Mouse (Mus musculus): ENCODE data around the gene Acsm2. TPM values are rescaled to one million over a fixed set of nuclear protein-coding genes. Genes with fewer than 3 reads are reported as not detected.

Acsm2 gene
- polyA plus RNA-seq (2017; shearing (Covaris generic)) = under 1 TPM in 1 of 2 experiments, not detected in 1; 0.04 TPM

GRCm38 (mm10) chr7:119554040-119554439 is at the start of gene Acsm2:
Acsm2 (plus strand) TSS chr7:119554340.
- ATAC-seq = no peak

GRCm38 (mm10) chr7:119511143-119511542 is 43.0 kb upstream of the Acsm2 start:
- ATAC-seq = no peak

- ATAC-seq = no peak
Observed at GRCm38 (mm10) chr7:119513056-119513455, 41.1 kb upstream of the Acsm2 start.

- ATAC-seq = no peak
Observed at GRCm38 (mm10) chr7:119515492-119516271, 38.5 kb upstream of the Acsm2 start.

GRCm38 (mm10) chr7:119516272-119516558 is 37.9 kb upstream of the Acsm2 start:
- no peak for ATAC-seq

GRCm38 (mm10) chr7:119519163-119519562 is 35.0 kb upstream of the Acsm2 start, which contains the start of gene Acsm5:
Acsm5 (plus strand) TSS chr7:119519463.
- no peak for ATAC-seq

- ATAC-seq = no peak
Observed at GRCm38 (mm10) chr7:119519654-119520053, 34.5 kb upstream of the Acsm2 start.

- ATAC-seq = no peak
Observed at GRCm38 (mm10) chr7:119521816-119522215, 32.3 kb upstream of the Acsm2 start.

- no peak for ATAC-seq
Observed at GRCm38 (mm10) chr7:119522385-119522784, 31.8 kb upstream of the Acsm2 start.

GRCm38 (mm10) chr7:119523389-119523788 is 30.8 kb upstream of the Acsm2 start, which contains the start of gene Pdilt:
Pdilt (minus strand) TSS chr7:119523489.
- ATAC-seq = no peak

GRCm38 (mm10) chr7:119525881-119526281 is 28.3 kb upstream of the Acsm2 start:
- no peak for ATAC-seq

GRCm38 (mm10) chr7:119526486-119526885 is 27.7 kb upstream of the Acsm2 start:
- ATAC-seq = no peak

- ATAC-seq = no peak
Observed at GRCm38 (mm10) chr7:119527135-119527534, 27.0 kb upstream of the Acsm2 start.

GRCm38 (mm10) chr7:119527548-119527947 is 26.6 kb upstream of the Acsm2 start:
- no peak for ATAC-seq

GRCm38 (mm10) chr7:119528617-119529016 is 25.5 kb upstream of the Acsm2 start:
- no peak for ATAC-seq

- no peak for ATAC-seq
Observed at GRCm38 (mm10) chr7:119532924-119533323, 21.2 kb upstream of the Acsm2 start.

GRCm38 (mm10) chr7:119534389-119534788 is 19.8 kb upstream of the Acsm2 start:
- ATAC-seq = no peak

- no peak for ATAC-seq
Observed at GRCm38 (mm10) chr7:119542445-119542844, 11.7 kb upstream of the Acsm2 start.

- ATAC-seq = no peak
Observed at GRCm38 (mm10) chr7:119545572-119545971, 8.6 kb upstream of the Acsm2 start.

GRCm38 (mm10) chr7:119550471-119551222 is 3.5 kb upstream of the Acsm2 start:
- no peak for ATAC-seq

GRCm38 (mm10) chr7:119559789-119560451 is 5.8 kb downstream of the Acsm2 start:
- no peak for ATAC-seq

GRCm38 (mm10) chr7:119560452-119560835 is 6.3 kb downstream of the Acsm2 start:
- ATAC-seq = no peak

GRCm38 (mm10) chr7:119561441-119561840 is 7.3 kb downstream of the Acsm2 start:
- no peak for ATAC-seq

Data from CD4-positive, CD25-positive, alpha-beta regulatory T cell, adult 4 months (primary cell).